Mouse (Mus musculus) spleen, embryonic (tissue): Measurements from ENCODE around the gene Ccdc33.

Source experiments
- CTCF ChIA-PET: fragments of 350-600 bp; sonication (Branson Sonifier 250); formaldehyde crosslinking; loops from one replicate; lab custom pipeline; 2022; lab: Charles Lee

The Ccdc33 gene

DNA sequence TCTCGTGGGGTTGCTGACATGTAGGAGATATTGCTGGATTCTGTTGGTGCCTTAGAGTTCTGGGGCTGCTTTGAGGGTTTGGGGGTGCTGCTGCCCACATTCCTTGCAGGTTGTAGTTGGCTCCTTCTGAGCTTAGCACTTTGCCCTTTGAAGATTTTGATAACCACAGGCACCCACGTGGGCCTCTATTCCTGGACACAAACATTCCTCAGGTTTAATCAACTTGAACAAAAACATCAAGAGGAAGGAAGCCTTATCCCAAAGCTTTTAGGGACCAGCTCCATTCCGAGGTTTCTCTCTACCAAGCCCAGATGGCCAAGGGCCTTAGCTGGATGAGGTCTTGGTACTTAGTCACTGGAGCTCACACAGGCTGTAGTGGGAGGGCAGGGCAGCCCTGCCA, 12.3 kb upstream of the Ccdc33 start:
- CTCF ChIA-PET = interaction anchor here (0.6 kb wide), 1 partner anchor 1192 kb away, joined by 12 read pairs; no protein-coding TSS in a partner anchor

DNA sequence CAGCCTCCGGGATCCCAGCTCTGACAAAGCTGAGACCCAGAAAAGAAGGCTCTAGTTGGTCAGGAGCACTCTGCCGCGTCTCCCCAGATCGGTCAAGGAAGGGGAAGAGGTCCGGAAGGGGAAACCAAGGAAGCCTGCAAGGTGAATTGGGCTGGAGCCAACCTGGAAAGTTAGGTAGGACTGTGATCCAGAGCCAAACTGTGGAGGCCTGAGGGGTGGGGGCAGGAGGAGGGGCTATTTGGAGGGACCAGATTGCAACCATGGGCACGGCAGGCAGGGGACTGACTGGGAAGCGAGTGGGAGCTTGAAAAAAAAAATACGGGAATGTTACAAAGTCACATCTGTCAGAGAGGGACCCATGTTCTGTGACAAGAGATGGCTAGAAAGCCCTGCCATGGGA, 10.9 kb upstream of the Ccdc33 start:
- CTCF ChIA-PET = no interaction called here

DNA sequence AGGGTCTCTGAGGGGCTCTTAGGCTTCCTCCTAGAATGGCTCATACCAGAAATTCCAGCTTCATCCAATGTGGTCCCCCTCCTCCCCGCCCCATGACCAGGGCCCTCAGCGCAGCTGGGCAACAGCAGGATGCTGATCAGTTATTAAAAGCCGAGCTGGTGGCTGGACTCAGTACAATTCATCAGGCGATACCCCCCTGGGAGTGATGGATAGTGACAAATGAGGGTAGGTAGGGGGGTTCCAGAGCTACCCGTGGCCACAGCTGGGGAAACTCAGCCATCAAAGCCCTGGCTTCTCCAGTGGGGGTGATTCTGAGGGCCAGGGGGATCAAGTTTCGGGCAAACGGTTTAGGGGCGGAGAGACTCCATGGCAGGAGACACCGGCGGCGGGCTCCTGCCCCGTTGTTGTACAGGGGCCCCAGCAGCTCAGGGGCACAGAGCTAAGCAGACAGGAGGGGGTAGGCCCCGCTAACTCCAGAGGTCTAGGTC, 10.3 kb upstream of the Ccdc33 start:
- CTCF ChIA-PET = no interaction called here

DNA sequence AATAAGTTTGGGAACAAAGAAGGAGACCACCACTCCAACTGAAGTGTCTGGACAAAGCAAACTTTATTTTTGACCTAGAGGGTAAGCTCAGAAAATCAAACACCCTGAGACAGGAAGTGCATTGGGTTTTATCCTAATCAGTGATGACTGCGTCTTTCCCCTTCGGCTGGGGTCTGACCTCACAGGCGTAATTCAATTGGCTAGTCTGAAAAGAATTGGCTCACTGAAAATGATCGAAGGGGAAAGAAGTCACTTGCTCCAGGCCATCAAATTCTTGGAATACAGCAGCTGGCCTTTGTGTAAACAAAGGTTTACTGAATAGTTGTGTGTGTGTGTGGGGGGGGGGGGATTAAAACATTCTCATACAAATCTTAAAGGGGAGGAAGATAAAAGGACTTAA, 7.2 kb upstream of the Ccdc33 start:
- CTCF ChIA-PET = no interaction called here

DNA sequence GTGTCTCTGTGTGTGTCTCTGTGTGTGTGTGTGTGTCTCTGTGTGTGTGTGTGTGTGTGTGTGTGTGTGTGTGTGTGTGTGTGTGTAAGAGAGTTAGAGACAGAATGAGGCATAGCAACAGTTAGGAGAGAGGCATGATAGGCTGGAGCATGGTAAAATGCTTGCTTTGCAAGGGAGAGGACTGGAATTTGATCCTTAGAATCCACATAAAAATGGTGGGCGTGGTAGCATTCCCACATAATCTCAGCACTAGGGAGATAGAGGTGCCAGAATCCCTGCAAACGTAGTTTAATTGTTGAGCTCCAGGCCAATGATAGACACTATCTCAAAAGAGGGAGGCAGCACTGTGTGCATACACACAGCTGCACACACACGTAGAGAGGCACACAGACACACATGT, 6.5 kb upstream of the Ccdc33 start:
- CTCF ChIA-PET = no interaction called here

DNA sequence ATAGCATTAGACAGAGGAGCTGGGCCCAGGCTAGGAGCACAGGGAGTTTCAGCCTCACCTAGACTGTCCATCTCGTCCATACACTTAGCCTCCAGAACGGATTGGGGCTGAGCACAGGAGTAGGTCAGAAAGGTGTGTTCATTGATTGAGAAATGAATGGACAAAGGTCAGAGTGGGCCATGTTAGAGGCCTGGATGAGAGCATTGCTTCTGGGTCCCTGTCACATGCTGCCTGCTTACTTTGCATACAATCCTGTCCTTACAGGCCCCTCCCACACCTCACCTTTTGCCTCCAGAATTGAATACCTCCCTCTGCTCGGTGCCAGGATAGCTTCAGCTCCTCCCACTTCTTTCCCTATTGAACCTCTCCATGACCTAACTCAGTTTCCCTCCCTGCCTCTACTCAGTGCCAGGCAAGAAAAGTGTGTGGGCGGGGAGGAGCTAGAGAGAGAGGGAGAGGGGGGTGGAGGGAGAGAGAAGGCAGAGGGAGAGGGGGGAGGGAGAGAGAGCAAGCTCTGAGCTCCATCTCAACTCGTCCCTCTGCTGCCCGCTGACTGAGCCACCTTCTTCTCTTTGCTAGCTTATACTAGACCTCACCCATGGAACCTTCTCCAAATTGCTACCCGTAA, 2.5 kb downstream of the Ccdc33 start:
- CTCF ChIA-PET = interaction anchor here (0.6 kb wide), 1 partner anchor 223 kb away, joined by 3 read pairs; no protein-coding TSS in a partner anchor

- CTCF ChIA-PET = no interaction called here
Observed at GRCm38 (mm10) chr9:58115297-58115925, 3.2 kb downstream of the Ccdc33 start.

GRCm38 (mm10) chr9:58114019-58114418, 4.6 kb downstream of the Ccdc33 start:
- CTCF ChIA-PET = no interaction called here

DNA sequence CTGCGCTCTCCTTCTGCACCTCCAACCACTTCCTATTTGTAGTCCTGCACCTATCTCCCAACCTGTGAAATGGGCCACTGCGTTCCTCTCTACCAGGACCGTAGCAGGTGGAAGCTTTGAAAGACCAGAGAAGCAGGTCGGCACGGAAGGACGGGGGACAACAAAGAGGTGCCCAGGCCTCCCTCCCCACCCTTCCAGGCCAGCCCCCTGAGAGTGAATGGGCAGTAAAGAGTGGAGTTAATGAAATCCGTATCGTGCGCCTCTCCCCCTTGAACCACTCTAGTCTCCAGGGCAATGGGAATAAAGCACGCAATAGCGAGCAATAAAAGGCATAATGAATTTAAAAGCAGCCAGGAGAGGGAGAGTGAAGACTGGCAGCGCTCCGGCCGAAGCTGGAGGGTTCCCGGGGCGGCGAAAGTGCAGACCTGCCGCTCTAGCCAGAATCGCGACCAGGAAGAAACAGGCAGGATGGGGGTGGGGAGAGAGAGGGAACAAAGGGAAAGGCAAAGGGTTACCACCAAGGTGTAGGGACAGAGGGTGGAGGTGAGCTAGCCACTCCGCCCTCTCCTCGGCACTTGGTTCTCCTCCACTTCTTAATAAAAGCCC, 5.2 kb downstream of the Ccdc33 start:
- CTCF ChIA-PET = no interaction called here

DNA sequence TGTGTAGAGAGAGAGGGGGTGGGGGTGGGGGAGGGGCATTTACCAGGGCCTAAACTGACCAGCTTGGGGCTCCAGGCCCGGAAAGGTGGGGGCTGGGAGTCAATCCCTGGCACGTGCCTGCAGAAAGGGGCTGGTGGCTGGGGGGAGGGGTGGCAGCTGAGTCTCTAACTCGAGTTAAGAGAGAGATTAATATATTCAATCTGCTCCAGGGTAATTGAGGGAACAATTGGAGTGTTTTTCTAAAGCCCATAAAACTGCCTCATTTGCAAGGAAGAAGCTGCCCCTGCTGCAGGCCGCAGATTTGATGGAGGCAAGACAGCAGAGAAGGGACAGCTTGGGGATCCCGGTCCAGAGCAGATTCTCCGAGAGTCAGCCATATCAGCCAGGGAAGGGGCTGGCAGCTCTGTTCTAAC, 5.8 kb downstream of the Ccdc33 start:
- CTCF ChIA-PET = interaction anchor here (0.6 kb wide), 1 partner anchor 1484 kb away, joined by 3 read pairs; no protein-coding TSS in a partner anchor

GRCm38 (mm10) chr9:58112321-58112751, 6.3 kb downstream of the Ccdc33 start:
- CTCF ChIA-PET = interaction anchor here (0.6 kb wide), 3 partner anchors 16 to 1484 kb away, joined by 3 to 7 read pairs (median 3); no protein-coding TSS in a partner anchor

DNA sequence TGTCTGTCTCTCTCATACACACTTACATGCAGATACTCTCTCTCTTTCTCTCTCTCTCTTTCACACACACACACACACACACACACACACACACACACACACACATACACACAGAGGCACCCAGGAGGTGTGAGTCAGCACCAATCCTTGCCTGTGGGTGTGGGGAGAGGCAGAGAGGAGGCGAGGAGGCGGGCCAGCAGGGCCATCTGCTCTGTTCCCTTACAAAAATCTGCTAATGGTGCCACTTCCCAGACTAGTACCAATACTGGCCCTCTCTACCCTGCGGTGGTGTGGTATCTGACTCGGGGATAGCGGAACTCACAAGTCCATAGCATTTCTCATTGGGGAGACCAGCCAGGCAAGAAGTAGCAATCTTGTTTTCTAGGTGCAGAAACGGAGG, 7.2 kb downstream of the Ccdc33 start:
- CTCF ChIA-PET = no interaction called here

GRCm38 (mm10) chr9:58110787-58111186, 7.8 kb downstream of the Ccdc33 start:
- CTCF ChIA-PET = no interaction called here

DNA sequence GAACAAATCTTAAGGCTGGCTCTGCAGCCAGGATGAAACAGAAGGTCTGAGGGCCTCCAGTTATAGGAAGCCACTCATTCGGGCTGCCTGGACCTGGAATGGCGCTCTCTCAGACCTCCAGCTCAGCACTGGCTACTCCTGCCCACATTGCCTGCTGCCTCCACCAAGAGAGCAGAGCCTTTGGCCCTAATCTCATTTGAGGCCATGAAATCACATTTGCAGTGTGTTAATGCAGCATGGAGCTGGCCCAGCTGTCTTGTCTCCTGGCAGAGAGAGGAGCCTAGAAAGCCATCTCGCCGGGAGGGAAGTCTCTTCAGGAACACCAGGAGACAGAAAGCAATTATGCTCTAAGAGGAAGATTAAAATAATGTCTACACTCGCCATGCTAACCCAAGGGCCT, 11.1 kb downstream of the Ccdc33 start:
- CTCF ChIA-PET = interaction anchor here (0.6 kb wide), 1 partner anchor 24 kb away, joined by 10 read pairs; no protein-coding TSS in a partner anchor

DNA sequence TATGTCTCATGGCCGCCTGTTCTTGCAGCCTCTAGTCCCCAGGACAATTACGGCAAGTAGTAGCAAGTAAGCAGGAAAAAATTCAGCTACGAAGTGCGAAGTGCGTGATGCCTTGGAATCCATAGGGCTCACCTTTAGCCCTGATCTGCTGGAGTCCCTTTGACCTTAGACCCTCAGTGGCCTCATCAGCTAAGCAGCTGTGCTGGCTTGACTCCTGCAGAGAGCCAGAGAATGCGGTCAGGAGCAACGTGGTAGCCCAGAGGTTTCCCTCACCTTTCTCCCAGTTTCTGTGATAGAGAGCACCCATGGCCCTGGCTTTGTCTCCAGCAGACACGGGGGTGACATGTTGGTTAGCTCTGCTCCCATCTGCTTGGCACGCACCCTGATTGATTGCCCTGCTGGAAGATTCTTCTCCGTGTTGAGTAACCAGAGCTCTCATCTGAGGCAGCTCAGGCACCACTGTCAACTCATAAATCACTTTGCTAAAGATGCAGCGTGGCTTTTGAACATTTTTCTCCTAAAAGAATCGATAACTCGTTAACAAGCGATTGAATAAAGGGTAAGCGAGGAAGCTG, 12.9 kb downstream of the Ccdc33 start:
- CTCF ChIA-PET = no interaction called here

GRCm38 (mm10) chr9:58103647-58104046, 15.0 kb downstream of the Ccdc33 start:
- CTCF ChIA-PET = no interaction called here

GRCm38 (mm10) chr9:58102013-58102412, 16.6 kb downstream of the Ccdc33 start:
- CTCF ChIA-PET = no interaction called here

GRCm38 (mm10) chr9:58099836-58100565, 18.6 kb downstream of the Ccdc33 start:
- CTCF ChIA-PET = no interaction called here

DNA sequence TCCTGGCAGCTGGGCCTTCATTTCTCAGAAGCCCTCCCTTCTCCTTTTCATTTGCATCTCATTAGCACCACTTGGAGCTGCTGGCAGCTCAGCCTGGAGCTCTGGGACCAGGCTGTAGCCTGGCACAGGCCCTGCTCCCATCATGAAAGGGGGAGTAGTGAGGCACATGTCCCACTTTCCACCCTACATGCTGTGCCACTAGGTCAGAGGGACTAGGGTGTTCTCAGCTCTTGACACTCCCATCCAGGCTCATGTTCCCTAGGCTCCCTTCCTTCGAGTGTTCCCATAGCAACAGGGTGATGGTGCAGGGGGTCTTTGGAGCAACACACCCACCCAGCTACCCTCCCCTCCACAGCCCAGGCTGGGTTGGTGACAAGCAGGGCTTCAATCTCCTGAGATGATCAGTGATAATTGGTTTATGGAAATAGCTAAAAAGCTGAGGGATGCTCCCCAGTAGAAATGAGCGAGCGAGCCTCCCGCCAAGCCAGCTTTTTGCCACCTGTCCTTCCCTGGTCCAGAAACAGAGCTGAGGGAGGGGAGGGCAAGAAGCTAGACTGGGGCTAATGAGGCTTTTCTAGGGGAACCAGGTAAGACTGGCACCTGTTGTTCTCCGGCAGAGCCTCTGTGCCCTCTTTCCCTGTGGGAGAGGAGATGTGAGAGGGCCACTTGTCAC, 21.9 kb downstream of the Ccdc33 start:
- CTCF ChIA-PET = no interaction called here

DNA sequence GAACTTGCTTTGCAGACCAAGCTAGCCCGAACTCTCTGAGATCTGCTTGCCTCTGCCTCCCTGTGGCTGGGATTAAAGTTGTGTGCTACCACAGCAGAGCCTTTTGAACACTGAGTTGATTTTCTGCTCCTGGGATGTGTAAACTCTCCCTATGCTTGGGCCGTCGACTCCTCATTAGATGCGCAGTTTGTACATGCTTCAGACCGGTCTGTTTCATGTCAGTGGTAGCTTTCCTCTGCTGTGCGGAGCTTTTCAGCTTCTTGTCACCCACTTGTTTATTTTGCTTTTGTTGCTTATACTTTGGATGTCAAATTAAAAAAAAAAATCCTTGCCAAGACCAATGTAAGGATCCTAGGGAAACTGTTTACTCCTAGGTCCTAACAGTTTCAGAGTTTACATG, 22.6 kb downstream of the Ccdc33 start:
- CTCF ChIA-PET = no interaction called here

GRCm38 (mm10) chr9:58093776-58094175, 24.8 kb downstream of the Ccdc33 start:
- CTCF ChIA-PET = no interaction called here
